8 mouse cellular contexts compared by ENCODE assay signal in genomic region chr14:54864313-54865036, GRCm38 (mm10). TPM values are rescaled to one million over a fixed set of nuclear protein-coding genes. Genes with fewer than 3 reads are reported as not detected.
A peak's percentile ranks its signal among the peaks of the same experiment; 100 is the strongest.
DNase-seq lines count a peak whose midpoint lies in the region; ATAC-seq and TF ChIP-seq lines count a peak whose summit lies in the region.

No protein-coding gene starts in this region.

- H3ac ChIP-seq in myocyte (ENCODE audit: control insufficient read depth, insufficient read length) = peak overlapping the region; percentile 43

- H3K9ac ChIP-seq in embryonic facial prominence, embryonic 11.5 days (replicated peaks; ENCODE audit: low read length) = peak overlapping the region; percentile 93
- peak overlapping the region; percentile 96 for H3K9ac ChIP-seq in intestine, embryonic 16.5 days (ENCODE audit: low read depth, low read length)

- no peak for DNase-seq in left cerebral cortex, adult 2 months (ENCODE audit: extremely low spot score in 1 of 2, low spot score in 2 of 2)
- no peak for DNase-seq in left cerebral cortex, postnatal 25 days (ENCODE audit: low spot score in 2 of 2)
- DNase-seq in embryonic facial prominence, embryonic 11.5 days (ENCODE audit: low spot score) = no peak
- DNase-seq in yolk sac, embryonic 10.5 days (ENCODE audit: low spot score) = no peak
- no peak for DNase-seq in thymus, postnatal 0 days (ENCODE audit: low spot score)
- no peak for DNase-seq in left cerebral cortex, postnatal 14 days (ENCODE audit: low spot score in 2 of 2)

- no peaks in the 10 kb centered on the region for H3K9me3 ChIP-seq in embryonic facial prominence, embryonic 11.5 days (replicated peaks; ENCODE audit: control insufficient read depth, low read length)
- H3K9me3 ChIP-seq in intestine, embryonic 16.5 days (ENCODE audit: control insufficient read depth, low read length) = no peaks in the 10 kb centered on the region

- peak overlapping the region; percentile 86 for H3K4me3 ChIP-seq in left cerebral cortex, adult 2 months
- peak overlapping the region; percentile 81 for H3K4me3 ChIP-seq in embryonic facial prominence, embryonic 11.5 days (ENCODE audit: low read depth, low read length)
- H3K4me3 ChIP-seq in intestine, embryonic 16.5 days (ENCODE audit: low read length) = peak overlapping the region; percentile 99
- H3K4me3 ChIP-seq in myocyte = peak overlapping the region; percentile 53

- H3K27ac ChIP-seq in left cerebral cortex, adult 2 months = peak overlapping the region; percentile 92
- no peak overlapping the region for H3K27ac ChIP-seq in embryonic facial prominence, embryonic 11.5 days (replicated peaks; ENCODE audit: low read depth, low read length)
- peak overlapping the region; percentile 60 for H3K27ac ChIP-seq in intestine, embryonic 16.5 days (ENCODE audit: low read length)

- no peak for TF ChIP-seq CTCF in left cerebral cortex, adult 2 months (IDR thresholded peaks at IDR 0.05)

- H3K4me2 ChIP-seq in embryonic facial prominence, embryonic 11.5 days (ENCODE audit: low read depth, low read length) = peak overlapping the region; percentile 61
- H3K4me2 ChIP-seq in intestine, embryonic 16.5 days (ENCODE audit: low read depth, low read length) = peak overlapping the region; percentile 66
- peak overlapping the region; percentile 99 for H3K4me2 ChIP-seq in myocyte (ENCODE audit: low read depth)

- TF ChIP-seq POLR2A in myocyte (IDR thresholded peaks at IDR 0.05; ENCODE audit: insufficient read length, low read depth) = no peak

- WGBS in embryonic facial prominence, embryonic 11.5 days = 16% methylated on average over 21 of the region's 21 CpGs
- WGBS in intestine, embryonic 16.5 days = 17% methylated on average over 21 of the region's 21 CpGs

- H3K27me3 ChIP-seq in embryonic facial prominence, embryonic 11.5 days (ENCODE audit: control insufficient read depth, insufficient read depth, low read length) = no peaks in the 10 kb centered on the region
- no peaks in the 10 kb centered on the region for H3K27me3 ChIP-seq in intestine, embryonic 16.5 days (replicated peaks; ENCODE audit: control insufficient read depth, insufficient read depth, low read length)
- H3K27me3 ChIP-seq in myocyte (ENCODE audit: control insufficient read depth, insufficient read depth, insufficient read length) = no peaks in the 10 kb centered on the region

- H3K4me1 ChIP-seq in embryonic facial prominence, embryonic 11.5 days (ENCODE audit: control insufficient read depth, insufficient read depth, low read length) = no peaks in the 10 kb centered on the region
- peaks cover 2% of the 10 kb centered on the region; the same call in 1 of the 2 replicates for H3K4me1 ChIP-seq in intestine, embryonic 16.5 days (ENCODE audit: control insufficient read depth, insufficient read depth, low read length)

- no peaks in the 10 kb centered on the region for H3K79me2 ChIP-seq in myocyte (ENCODE audit: control insufficient read depth, insufficient read depth)

- intact Hi-C loops in left cerebral cortex, adult 2 months (cut with DNase I) = no loop called here
- intact Hi-C loops in left cerebral cortex, postnatal 25 days (cut with DNase I) = loop anchor here (1.0 to 5.0 kb wide), 2 partner anchors 12 to 152 kb away; partner anchors contain the start of gene Cebpe
- intact Hi-C loops in left cerebral cortex, postnatal 14 days (cut with DNase I) = no loop called here

- no peaks in the 10 kb centered on the region for H3K36me3 ChIP-seq in embryonic facial prominence, embryonic 11.5 days (replicated peaks; ENCODE audit: control insufficient read depth, insufficient read depth, low read depth, low read length)
- no peaks in the 10 kb centered on the region for H3K36me3 ChIP-seq in intestine, embryonic 16.5 days (ENCODE audit: control insufficient read depth, insufficient read depth, low read length)
- no peaks in the 10 kb centered on the region for H3K36me3 ChIP-seq in myocyte (ENCODE audit: control insufficient read depth, insufficient read depth)

- ATAC-seq in embryonic facial prominence, embryonic 11.5 days (replicated peaks; ENCODE audit: insufficient number of reproducible peaks, low FRiP score, low TSS enrichment, low read depth) = no peak; the same call in 1 of the 2 replicates
- ATAC-seq in intestine, embryonic 16.5 days = peak; percentile 29

TF ChIP-seq in myocyte, 11 proteins besides CTCF, POLR2A, EP300 and RAD21:
- TF ChIP-seq POLR2AphosphoS2 (IDR thresholded peaks at IDR 0.05; ENCODE audit: insufficient read length, low read depth) (no peak), MYOG (IDR thresholded peaks at IDR 0.05; ENCODE audit: control insufficient read depth in 1 of 3, insufficient read depth in 1 of 3, insufficient read length in 2 of 3, low read depth in 2 of 3) (no peak), TCF3 (IDR thresholded peaks at IDR 0.05; ENCODE audit: insufficient read length, low read depth) (no peak), REST (IDR thresholded peaks at IDR 0.05; ENCODE audit: insufficient read depth, insufficient read length) (no peak), USF1 (IDR thresholded peaks at IDR 0.05; ENCODE audit: low read depth) (no peak), MAX (IDR thresholded peaks at IDR 0.05; ENCODE audit: low read depth) (no peak), MYOD1 (IDR thresholded peaks at IDR 0.05; ENCODE audit: control insufficient read depth in 1 of 3, insufficient read length in 2 of 3, low read depth in 2 of 3) (no peak), CEBPB (IDR thresholded peaks at IDR 0.05; ENCODE audit: insufficient read depth, poor library complexity, severe bottlenecking) (no peak), E2F4 (IDR thresholded peaks at IDR 0.05; ENCODE audit: insufficient read depth) (no peak), TCF12 (IDR thresholded peaks at IDR 0.05; ENCODE audit: insufficient read depth, poor library complexity, severe bottlenecking) (no peak), SRF (IDR thresholded peaks at IDR 0.05; ENCODE audit: control insufficient read depth, insufficient read length, low read depth) (no peak)

RNA-seq across cellular contexts. Expression of gene Homez, which starts 6.3 kb away (rescaled TPM):
- 10 to 100 TPM; 19.4 to 20.8 TPM for total RNA-seq in left cerebral cortex, adult 2 months (2021)
- 10 to 100 TPM; 17.7 to 23.0 TPM for total RNA-seq in left cerebral cortex, postnatal 25 days (2021)
- polyA plus RNA-seq in embryonic facial prominence, embryonic 11.5 days (2014; fragmentation: Nextera tagmentation; extraction: Ambion mirVana) = 13.7 and 14.5 TPM in 2 replicates
- polyA plus RNA-seq in intestine, embryonic 16.5 days (2015; fragmentation: Nextera tagmentation; extraction: Ambion mirVana) = 6.1 and 10.2 TPM in 2 replicates
- polyA plus RNA-seq in myocyte (2012; fragmentation: generic; extraction: Trizol) = 2.5 TPM
- 7.2 and 8.8 TPM in 2 replicates for polyA plus RNA-seq in thymus, postnatal 0 days (2015; fragmentation: Nextera tagmentation; extraction: Ambion mirVana)
- total RNA-seq in left cerebral cortex, postnatal 14 days (2021) = 10 to 100 TPM; 11.5 to 16.7 TPM

RNA-seq across cellular contexts. Expression of gene Ppp1r3e, which starts 12.9 kb away (rescaled TPM):
- total RNA-seq in left cerebral cortex, adult 2 months (2021) = 10 to 100 TPM; 18.6 to 21.2 TPM
- 10 to 100 TPM; 13.5 to 16.4 TPM for total RNA-seq in left cerebral cortex, postnatal 25 days (2021)
- 0.33 and 0.34 TPM in 2 replicates for polyA plus RNA-seq in embryonic facial prominence, embryonic 11.5 days (2014; fragmentation: Nextera tagmentation; extraction: Ambion mirVana)
- 1.4 and 1.8 TPM in 2 replicates for polyA plus RNA-seq in intestine, embryonic 16.5 days (2015; fragmentation: Nextera tagmentation; extraction: Ambion mirVana)
- polyA plus RNA-seq in myocyte (2012; fragmentation: generic; extraction: Trizol) = 0.71 TPM
- polyA plus RNA-seq in thymus, postnatal 0 days (2015; fragmentation: Nextera tagmentation; extraction: Ambion mirVana) = 1.8 and 2.2 TPM in 2 replicates
- total RNA-seq in left cerebral cortex, postnatal 14 days (2021) = 10 to 100 TPM; 18.2 to 19.1 TPM

RNA-seq across cellular contexts. Expression of gene Bcl2l2, which starts 18.7 kb away (rescaled TPM):
- 100 to 1,000 TPM; 132 to 137 TPM for total RNA-seq in left cerebral cortex, adult 2 months (2021)
- 100 to 1,000 TPM; 135 to 136 TPM for total RNA-seq in left cerebral cortex, postnatal 25 days (2021)
- polyA plus RNA-seq in embryonic facial prominence, embryonic 11.5 days (2014; fragmentation: Nextera tagmentation; extraction: Ambion mirVana) = 2.7 and 3.6 TPM in 2 replicates
- polyA plus RNA-seq in intestine, embryonic 16.5 days (2015; fragmentation: Nextera tagmentation; extraction: Ambion mirVana) = 5.1 and 5.8 TPM in 2 replicates
- 20.5 TPM for polyA plus RNA-seq in myocyte (2012; fragmentation: generic; extraction: Trizol)
- polyA plus RNA-seq in thymus, postnatal 0 days (2015; fragmentation: Nextera tagmentation; extraction: Ambion mirVana) = 1.5 and 1.7 TPM in 2 replicates
- total RNA-seq in left cerebral cortex, postnatal 14 days (2021) = 100 to 1,000 TPM; 104 to 105 TPM

RNA-seq across cellular contexts. Expression of gene Gm20521, which starts 18.8 kb away (rescaled TPM):
- 1 to 10 TPM; 2.8 to 3.7 TPM for total RNA-seq in left cerebral cortex, adult 2 months (2021)
- 10 to 100 TPM in 1 of 2 experiments, 1 to 10 TPM in 1; 3.2 to 16.8 TPM for total RNA-seq in left cerebral cortex, postnatal 25 days (2021)
- 0.38 TPM in 1 of 2 replicates, not detected in the other for polyA plus RNA-seq in embryonic facial prominence, embryonic 11.5 days (2014; fragmentation: Nextera tagmentation; extraction: Ambion mirVana)
- polyA plus RNA-seq in intestine, embryonic 16.5 days (2015; fragmentation: Nextera tagmentation; extraction: Ambion mirVana) = 0.49 and 0.76 TPM in 2 replicates
- 0.47 TPM for polyA plus RNA-seq in myocyte (2012; fragmentation: generic; extraction: Trizol)
- polyA plus RNA-seq in thymus, postnatal 0 days (2015; fragmentation: Nextera tagmentation; extraction: Ambion mirVana) = 1.2 TPM in 1 of 2 replicates, not detected in the other
- total RNA-seq in left cerebral cortex, postnatal 14 days (2021) = 1 to 10 TPM in 1 of 2 experiments, under 1 TPM in 1; 0.40 to 2.1 TPM

RNA-seq across cellular contexts. Expression of gene Pabpn1, which starts 27.8 kb away (rescaled TPM):
- total RNA-seq in left cerebral cortex, adult 2 months (2021) = 100 to 1,000 TPM; 247 to 267 TPM
- total RNA-seq in left cerebral cortex, postnatal 25 days (2021) = 100 to 1,000 TPM; 204 to 231 TPM
- 149 and 167 TPM in 2 replicates for polyA plus RNA-seq in embryonic facial prominence, embryonic 11.5 days (2014; fragmentation: Nextera tagmentation; extraction: Ambion mirVana)
- polyA plus RNA-seq in intestine, embryonic 16.5 days (2015; fragmentation: Nextera tagmentation; extraction: Ambion mirVana) = 79.8 and 84.7 TPM in 2 replicates
- polyA plus RNA-seq in myocyte (2012; fragmentation: generic; extraction: Trizol) = 70.6 TPM
- 91.7 and 109 TPM in 2 replicates for polyA plus RNA-seq in thymus, postnatal 0 days (2015; fragmentation: Nextera tagmentation; extraction: Ambion mirVana)
- total RNA-seq in left cerebral cortex, postnatal 14 days (2021) = 100 to 1,000 TPM; 233 to 257 TPM
